Mouse (Mus musculus) spleen, postnatal 10 days (tissue): ENCODE measurements around the gene Cdk12.
A peak's percentile ranks its signal among the peaks of the same experiment; 100 is the strongest.
"Not testable (repeated sequence)": the region's sequence is repeated elsewhere in the genome, so short reads cannot be mapped to it uniquely, and the experiment has no call there.

Experiments used
- DNase-seq, 2 experiments: peaks; one replicate each; pipeline ENCODE4 v3.0.0; 2021 to 2022; ENCODE audit warnings: low spot score in 2 of 2

Cdk12 gene

DNA sequence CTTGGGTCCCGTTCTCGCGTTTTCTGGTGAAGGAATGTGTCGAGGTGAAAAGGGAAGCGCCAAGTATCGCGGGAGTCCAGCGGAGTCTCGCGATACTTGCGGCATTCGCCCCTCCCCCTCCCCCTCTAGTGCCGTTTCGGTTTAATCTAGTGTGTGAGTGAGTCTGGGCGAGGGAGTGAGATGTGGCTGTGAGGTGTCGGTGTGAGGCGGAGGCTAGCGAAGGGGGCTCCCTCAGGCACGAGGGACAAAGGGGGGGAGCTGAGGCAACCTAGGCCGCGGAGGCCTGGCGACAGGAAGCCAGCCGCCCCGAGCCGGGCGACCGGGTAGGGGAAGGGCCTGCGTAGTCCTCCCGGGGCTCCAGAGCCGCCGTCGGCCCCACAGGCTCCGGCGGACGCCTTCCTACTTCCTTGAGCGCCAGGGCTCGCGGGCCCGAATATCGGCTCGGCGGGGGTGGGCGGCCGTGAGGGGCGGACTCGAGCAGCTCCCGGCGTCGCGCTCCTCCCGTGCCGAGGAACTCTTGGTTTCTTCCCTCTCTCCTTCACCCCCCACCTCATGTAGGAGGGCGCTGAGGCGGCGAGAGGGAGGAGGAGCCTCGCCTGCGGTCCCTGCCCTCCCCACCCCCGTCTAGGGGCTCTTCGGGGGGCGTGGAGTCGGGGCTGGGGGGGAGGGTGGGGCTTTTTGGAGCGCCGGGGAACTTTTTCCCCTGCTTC, at the start of gene Cdk12:
TSS of gene Cdk12 (plus strand) at position 419 of the 710 bp plus-strand sequence.
- DNase-seq: peak; percentile 96 to 97

DNA sequence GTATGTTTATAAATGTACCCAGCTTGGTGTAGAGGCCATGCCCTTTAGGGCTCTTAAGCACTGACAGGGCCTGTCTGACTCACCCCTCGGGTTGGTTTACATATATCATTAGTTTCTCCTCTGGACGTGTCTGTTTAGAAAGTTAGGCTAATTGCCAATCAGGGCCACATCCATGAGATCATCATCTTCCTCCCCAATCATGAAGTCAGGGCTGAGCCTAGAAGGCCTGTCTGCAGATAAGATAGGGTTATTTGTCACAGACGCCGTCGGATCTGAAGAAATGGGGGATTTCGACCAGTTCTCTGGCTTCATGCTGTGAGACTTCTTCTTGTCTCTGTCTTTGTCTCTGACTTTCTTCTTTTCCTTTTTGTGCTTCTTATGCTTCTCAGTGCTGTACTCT, 47.8 kb upstream of the Cdk12 start:
- no peak for DNase-seq

DNA sequence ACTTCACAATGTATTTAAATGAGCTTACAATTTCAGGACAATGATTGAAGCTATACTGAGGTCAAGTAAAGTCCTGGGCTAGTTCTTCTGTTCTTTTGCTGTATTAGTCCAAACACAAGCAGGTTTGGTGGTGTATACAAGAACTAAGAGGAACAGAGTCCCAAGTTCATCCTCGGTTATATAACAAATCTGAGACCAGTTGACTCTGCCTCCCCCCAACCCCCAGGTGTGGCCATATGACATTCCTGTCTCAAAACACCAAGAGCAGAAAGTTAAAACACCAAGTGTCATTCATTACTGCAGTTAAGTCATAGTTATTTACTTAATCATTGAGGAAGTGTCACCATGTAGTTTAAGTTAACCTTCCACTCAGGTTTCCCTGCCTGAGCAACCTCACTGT, 34.5 kb upstream of the Cdk12 start:
- DNase-seq: no peak

DNA sequence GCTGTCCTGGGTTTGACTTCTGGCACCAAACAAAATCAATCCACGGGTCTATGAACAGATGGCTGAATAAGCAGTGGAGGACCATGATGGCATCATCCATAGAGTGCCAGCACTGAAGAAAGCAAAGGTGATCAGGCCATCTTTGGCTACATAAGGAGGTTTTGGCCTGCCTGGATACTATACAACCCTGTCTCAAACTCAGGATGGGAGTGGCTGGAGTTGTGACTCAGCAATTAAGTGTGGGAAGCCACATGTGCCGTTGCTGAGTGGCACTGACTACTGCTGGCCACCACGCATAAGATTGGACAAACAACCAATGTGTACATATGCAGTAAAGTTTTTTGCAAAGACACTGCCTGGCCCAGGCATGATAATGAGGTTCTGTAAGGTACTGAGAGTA, 20.7 kb upstream of the Cdk12 start:
- DNase-seq: not testable (repeated sequence)

DNA sequence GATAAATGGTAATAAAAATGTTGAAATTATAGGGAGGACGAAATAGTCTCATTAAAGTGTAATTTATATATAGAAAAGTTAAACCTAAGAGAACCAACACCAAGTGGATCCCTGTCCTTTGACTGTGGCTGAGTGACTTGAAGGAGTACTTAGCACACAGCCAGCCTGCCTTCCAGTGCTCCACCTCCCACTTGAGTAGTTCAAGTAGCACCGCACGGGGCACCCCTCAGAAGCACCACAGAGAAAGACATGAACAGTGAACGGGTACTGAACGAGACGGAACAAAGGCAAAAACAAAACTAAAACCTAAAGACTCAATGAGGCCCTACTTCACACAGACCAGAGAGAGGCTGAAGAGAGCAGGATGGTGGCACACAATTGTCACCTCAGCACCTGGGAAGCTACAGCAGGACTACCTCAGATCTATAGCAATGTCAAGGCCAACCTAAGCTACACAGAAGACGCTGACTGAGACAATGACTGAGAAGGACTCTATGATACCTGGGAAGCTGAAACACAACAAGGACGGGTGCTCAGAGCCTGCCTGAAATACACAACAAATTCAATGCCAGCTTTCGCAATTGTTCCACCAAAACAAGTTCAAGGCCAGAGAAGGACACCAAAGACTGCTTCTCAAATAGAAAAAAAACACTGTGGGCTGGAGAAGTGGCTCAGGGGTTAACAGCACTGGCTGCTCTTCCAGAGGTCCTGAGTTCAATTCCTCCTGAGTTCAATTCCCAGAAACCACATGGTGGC, 15.0 kb upstream of the Cdk12 start:
- DNase-seq: no peak

DNA sequence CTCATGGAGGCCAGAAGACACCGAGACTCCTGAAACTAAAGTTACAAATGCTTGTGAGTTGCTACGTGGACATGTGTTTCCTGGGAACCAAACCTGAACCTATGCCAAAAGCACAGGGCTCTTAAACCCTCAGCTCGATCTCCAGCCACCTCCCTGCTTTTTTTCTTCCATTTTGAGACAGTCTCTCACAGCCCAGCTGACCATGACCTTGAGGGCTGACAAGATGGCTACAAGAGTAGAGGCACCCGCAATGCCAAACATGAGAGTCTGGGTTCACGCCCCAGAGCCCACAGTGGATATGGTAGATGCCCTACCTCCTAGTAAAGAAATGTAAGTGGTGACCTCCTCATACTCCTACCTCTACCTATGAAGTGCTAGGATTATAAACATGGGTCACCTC, 12.0 kb upstream of the Cdk12 start:
- DNase-seq: no peak

DNA sequence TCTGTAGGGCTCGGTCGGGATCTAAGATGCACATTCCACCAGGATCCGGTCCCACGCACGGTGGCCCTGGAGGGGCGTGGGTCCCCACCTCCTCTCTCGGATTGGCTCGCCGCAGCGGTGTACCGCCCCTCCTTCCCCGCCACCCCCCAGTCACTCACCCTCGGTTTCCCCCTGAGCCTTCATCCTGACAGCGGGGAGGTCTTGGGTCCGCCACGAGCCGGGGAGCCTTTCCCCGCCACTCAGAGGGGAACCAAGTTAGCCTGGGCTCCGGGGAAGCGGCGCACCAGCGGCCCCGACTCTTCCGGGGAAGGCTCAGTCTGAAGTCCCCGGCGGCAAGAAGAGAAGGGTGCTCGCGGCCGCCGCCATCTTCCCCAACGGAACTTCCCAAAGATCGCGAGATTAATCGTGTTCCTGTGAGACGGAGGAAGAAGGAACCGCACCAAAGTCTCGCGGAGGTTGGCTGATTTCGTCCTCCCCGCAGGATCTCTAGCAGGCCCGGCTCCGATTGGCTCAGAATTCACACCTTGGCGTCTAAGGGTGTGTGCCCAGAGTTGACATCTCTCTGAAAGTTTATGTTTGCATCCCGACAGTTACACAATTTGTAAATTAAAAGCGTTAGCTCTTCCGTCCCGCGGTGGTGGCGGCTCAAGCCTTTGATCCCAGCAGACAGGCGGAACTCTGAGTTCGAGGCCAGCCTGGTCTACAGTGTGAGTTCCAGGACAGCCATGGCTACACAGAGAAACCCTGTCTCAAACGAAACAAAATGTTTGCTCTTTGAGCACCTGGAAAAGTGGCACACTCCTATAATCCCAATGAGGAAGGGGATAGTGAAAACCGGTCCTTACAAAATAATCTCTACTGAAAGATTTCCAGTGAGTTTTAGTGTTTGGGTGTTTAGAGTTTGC, 9.7 kb upstream of the Cdk12 start, which contains the start of gene Med1:
TSS of gene Med1 (minus strand) at position 393 of the 905 bp plus-strand sequence.
- DNase-seq: peak; percentile 83 to 93

DNA sequence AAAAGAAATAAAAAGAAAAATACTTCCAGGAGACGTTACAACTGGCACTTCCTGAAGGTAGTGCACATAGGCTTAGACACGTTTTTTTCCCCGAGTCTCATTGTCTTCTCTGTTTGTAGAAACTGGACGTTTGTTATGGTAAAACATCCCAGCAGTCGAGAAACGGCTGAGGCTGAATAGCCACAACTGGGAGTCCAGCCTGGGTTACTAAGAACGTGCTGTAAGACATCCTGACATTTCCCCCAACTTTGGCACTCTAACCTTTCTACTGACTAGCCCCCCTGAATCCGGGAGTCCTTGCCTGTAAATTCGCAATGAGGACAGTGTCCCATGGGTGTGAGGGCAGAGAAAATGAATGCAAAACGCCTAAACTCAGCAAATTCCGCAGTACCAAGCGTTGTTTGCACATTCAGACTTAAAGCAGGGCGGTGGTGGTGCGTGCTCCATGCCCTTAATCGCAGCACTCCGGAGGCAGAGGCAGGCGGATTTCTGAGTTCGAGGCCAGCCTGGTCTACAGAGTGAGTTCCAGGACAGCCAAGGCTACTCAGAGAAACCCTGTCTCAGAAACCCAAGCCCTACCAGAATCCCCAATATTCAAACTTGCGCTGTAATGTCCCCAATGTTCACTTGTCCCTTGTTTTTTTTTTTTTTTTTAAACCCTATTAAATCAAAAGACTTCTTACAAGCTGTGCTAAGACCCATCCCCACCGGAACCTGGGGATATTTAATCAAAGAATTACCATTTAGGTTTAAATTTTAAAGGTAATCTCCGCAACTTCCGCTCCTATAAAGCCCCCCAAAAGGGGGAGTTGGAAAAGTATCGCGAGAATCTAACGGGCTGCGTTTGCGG, 843 bp upstream of the Cdk12 start:
- DNase-seq: peak; percentile 61 to 65

DNA sequence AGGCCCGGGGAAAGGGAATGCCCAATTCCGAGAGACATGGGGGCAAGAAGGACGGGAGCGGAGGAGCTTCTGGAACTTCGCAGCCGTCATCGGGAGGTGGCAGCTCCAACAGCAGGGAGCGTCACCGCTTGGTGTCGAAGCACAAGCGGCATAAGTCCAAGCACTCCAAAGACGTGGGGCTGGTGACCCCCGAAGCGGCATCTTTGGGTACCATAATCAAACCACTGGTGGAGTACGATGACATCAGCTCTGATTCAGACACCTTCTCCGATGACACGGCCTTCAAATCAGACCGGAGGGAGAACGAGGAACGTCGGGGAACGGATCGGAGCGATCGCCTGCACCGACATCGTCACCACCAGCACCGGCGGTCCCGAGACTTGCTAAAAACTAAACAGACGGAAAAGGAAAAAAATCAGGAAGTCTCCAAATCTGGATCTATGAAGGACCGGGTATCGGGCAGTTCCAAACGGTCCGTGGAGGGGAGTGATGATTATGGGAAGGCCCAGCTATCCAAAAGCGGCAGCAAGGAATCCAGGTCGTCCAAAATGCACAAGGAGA, 572 bp downstream of the Cdk12 start:
- DNase-seq: peak; percentile 63 to 71

DNA sequence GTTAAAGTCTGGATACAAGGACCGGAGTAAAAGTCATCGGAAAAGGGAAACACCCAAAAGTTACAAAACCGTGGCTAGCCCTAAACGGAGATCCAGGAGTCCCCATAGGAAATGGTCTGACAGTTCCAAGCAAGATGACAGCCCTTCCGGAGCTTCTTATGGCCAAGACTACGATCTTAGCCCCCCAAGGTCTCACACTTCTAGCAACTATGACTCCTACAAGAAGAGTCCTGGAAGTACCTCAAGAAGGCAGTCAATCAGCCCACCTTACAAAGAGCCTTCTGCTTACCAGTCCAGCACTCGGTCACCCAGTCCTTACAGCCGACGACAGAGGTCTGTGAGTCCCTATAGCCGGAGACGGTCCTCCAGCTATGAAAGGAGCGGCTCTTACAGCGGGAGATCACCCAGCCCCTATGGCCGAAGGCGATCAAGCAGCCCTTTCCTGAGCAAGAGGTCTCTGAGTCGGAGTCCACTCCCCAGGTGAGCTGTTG, 1.1 kb downstream of the Cdk12 start:
- DNase-seq: peak; percentile 56 to 61

DNA sequence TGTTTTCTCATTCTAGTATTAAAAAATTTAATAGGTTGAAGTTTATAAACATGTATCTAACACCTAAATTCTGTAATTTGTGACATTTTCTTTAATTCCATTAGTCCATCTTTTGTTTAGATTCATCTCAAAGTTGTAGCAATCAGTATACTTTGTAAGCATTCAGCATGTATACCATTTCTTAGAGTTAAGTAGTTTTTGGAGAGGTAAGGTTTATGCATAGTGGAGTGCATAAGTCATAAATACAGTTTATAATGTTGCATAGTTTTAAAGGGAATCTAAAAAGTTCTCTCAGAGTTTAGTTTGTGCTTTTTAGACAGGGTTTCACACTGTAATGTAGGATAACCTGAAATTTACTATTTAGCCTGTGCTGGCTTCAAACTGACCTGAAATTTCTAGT, 2.6 kb downstream of the Cdk12 start:
- DNase-seq: no peak

DNA sequence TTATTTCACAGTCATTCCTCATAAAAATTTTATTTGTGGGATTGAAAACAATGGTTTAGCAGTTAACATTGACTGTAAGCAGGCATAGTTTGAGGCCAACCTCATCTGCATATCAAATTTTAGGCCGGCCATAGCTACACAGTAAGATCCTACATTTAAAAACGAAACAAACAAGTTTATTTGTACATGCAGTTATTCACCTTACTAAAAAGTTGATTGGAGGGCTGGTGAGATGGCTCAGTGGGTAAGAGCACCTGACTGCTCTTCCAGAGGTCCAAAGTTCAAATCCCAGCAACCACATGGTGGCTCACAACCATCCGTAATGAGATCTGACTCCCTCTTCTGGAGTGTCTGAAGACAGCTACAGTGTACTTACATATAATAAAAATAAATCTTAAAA, 3.4 kb downstream of the Cdk12 start:
- DNase-seq: not testable (repeated sequence)

DNA sequence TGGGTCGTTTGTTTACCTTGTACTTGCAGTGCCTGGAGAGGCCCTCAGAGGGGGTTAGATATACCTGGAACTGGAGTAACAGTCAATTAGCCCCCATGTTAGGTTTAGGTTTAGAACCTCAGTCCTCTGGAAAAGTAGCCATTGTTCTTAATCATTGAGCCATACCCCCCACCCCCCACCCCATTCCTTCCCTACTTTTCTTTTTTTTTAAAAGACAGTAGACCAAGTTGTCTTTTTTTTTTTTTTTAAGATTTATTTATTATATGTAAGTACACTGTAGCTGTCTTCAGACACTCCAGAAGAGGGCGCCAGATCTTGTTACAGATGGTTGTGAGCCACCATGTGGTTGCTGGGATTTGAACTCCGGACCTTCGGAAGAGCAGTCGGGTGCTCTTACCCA, 6.8 kb downstream of the Cdk12 start:
- not testable (repeated sequence) for DNase-seq

DNA sequence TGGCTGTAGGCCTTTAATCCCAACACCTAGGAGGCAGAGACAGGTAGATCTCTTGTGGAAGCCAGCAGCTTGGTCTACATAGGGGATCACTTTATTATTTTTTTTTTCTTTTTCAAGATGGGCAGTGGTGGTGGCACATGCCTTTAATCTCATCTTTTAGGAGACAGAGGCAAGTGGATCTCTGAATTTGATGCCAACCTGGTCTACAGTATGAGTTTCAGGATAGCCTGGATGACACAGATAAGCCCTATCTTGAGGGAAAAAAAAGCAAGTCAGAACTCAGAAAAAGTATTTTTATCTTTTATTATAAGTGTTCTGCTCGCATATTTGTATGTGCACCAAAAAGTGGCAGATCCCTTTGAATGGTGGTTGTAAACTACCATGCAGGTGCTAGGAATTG, 10.5 kb downstream of the Cdk12 start:
- no peak for DNase-seq

DNA sequence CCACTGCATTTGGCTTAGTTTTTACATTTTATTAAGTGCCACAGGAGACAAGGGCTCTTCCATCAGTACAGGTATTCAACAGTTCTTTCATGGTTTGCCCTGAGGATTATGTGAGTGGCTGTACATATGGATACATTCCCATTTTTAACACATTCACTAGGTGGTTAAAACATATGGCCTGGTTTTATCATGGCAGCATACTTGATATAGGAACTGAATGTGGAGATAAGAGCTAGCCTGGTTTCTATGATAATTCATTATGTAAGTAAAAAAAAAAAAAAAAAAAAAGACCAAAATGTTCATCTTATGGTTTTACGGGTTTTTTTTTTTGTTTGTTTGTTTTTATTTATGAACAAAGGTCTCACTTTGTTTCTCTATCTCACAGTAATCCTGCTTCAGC, 23.5 kb downstream of the Cdk12 start:
- no peak for DNase-seq

DNA sequence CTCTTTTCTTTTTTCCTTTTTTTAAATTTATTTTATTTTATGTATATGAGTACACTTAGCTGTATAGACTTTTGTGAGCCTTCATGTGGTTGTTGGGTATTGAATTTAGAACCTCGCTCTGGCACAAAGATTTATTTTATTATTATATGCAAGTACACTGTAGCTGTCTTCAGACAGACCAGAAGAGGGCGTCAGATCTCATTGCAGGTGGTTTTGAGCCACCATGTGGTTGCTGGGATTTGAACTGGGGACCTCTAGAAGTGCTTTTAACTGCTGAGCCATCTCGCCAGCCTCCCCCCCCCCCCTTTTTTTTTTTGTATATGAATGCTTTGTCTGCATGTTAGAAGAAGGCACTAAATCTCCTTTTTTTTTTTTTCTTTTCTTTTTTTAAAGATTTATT, 35.6 kb downstream of the Cdk12 start:
- no peak for DNase-seq

DNA sequence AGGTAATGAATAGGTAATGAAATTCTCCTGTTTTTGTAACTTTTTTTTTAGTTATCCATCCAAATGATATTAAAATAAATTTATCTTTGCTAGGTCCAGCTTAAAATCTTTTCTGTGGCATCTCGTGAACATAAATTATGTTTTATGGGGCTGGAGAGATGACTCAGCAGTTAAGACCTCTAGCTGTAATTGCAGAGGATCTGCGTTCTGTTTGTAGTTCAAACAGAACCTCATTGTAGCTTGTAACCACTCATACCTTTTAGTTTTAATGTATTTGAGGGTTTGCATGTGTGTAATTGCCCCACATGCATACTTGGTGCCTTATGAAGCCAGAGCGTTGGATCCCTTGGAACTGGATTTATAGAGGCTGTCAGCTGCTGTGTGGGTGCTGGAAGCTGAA, 36.1 kb downstream of the Cdk12 start:
- no peak for DNase-seq

DNA sequence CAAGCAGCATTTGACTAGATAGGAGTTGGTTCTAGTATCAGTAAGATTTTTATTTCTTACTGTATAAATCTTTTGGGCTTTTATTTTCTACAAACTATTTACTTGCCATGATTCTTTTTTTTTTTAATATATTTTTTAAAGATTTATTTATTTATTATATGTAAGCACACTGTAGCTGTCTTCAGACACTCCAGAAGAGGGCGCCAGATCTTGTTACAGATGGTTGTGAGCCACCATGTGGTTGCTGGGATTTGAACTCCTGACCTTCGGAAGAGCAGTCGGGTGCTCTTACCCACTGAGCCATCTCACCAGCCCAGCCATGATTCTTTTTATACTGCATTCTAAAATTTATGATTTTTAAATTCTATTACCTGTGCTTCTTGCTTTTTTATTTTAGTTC, 40.1 kb downstream of the Cdk12 start:
- DNase-seq: not testable (repeated sequence)

DNA sequence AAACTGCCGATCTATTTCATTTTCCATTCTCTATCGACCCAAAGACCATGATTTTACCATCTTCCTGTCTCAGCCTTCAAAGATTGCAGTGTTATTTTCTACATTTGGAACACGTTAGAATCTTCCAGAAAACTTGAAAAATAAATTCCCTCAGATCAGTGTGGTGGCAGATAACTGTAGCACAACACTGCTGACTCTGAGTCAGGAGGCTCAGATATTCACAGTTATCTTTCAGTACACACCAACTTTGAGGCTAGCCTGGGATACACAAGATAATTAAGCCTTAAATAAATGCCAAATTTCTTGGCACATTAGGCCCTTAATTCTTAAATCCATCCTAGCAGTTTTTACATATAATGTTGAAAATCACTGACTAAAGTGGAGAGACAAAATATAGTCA, 41.6 kb downstream of the Cdk12 start:
- DNase-seq: no peak

DNA sequence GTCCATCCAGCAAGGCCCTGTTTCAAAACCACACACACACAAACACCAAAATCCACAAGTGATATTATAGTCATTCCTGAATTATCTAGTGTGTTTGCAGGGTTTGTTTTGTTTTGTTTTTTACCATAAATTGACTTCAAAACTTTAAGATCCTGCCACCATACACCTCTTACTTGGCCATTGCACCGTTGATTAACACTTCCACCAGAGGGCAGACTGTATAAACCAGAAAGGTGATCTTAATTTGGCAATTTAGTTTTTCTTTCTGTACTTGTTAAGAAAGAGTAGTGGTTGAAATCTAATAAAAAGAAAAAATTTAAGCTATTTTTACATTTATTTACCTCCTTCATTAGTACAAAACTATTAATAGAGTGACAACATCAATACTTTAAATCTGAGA, 44.5 kb downstream of the Cdk12 start:
- DNase-seq: no peak

DNA sequence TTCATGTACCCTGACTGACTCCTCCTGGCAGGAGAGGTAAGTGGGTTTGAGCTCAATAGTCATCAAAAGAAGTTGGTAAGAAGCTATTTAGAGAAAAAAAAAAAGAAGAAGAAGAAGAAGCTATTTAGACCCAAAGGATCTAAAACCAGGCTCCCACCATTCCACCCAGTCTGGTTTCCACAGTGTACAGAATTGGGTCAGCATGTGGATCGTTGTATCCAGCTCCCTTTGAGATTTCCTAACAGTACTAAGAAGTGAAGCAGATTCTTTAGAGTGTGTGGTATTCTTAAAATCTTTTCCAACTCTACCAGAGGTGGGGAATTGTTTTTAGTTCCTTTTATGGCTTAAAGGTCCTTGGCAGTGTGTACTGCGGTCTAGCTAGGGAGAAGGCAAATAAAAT, 50.9 kb downstream of the Cdk12 start:
- DNase-seq: no peak
